Mouse (Mus musculus): ENCODE measurements around the gene Rbp7. TPM values are rescaled to one million over a fixed set of nuclear protein-coding genes. Genes with fewer than 3 reads are reported as not detected.
A peak's percentile ranks its signal among the peaks of the same experiment; 100 is the strongest.

The Rbp7 gene
- not detected in 2 replicates for polyA plus RNA-seq (2014; fragmentation: Nextera tagmentation; extraction: Ambion mirVana)

- WGBS: 56% methylated on average over 8 of the region's 8 CpGs
- H3K9ac ChIP-seq (ENCODE audit: low read length): no peak within 1 kb of the TSS
- ATAC-seq: no peak
- H3K4me1 ChIP-seq (ENCODE audit: control insufficient read depth, insufficient read depth, low read length): no peaks in the 10 kb centered on the region
- H3K27me3 ChIP-seq (replicated peaks; ENCODE audit: control insufficient read depth, insufficient read depth, low read length): no peaks in the 10 kb centered on the region
- H3K9me3 ChIP-seq (replicated peaks; ENCODE audit: control insufficient read depth, low read length): no peaks in the 10 kb centered on the region
- H3K27ac ChIP-seq (ENCODE audit: low read depth, low read length): no peak within 1 kb of the TSS
- no peak within 1 kb of the TSS for H3K4me2 ChIP-seq (ENCODE audit: low read length)
- no peak for DNase-seq (ENCODE audit: low spot score)
- H3K4me3 ChIP-seq (ENCODE audit: low read depth, low read length): no peak within 1 kb of the TSS
- no peaks in the 10 kb centered on the region for H3K36me3 ChIP-seq (ENCODE audit: control insufficient read depth, insufficient read depth, low read length)
These were observed at the start of gene Rbp7 for GRCm38 (mm10) chr4:149454879-149455278. Rbp7 (minus strand) TSS chr4:149454978.

- WGBS: 47% methylated on average over 5 of the region's 5 CpGs
- H3K27me3 ChIP-seq (replicated peaks; ENCODE audit: control insufficient read depth, insufficient read depth, low read length): no peaks in the 10 kb centered on the region
- no peak overlapping the region for H3K4me3 ChIP-seq (ENCODE audit: low read depth, low read length)
- H3K9me3 ChIP-seq (replicated peaks; ENCODE audit: control insufficient read depth, low read length): no peaks in the 10 kb centered on the region
- DNase-seq (ENCODE audit: low spot score) (no peak), ATAC-seq (peak; percentile 15; the same call in 1 of the 2 replicates)
- H3K4me1 ChIP-seq (ENCODE audit: control insufficient read depth, insufficient read depth, low read length): 0 out of 2 replicates have a peak, but pooled peaks cover 6% of the 10 kb centered on the region
- H3K9ac ChIP-seq (ENCODE audit: low read length): no peak overlapping the region
- peaks cover 16% of the 10 kb centered on the region for H3K36me3 ChIP-seq (ENCODE audit: control insufficient read depth, insufficient read depth, low read length)
- no peak overlapping the region for H3K4me2 ChIP-seq (ENCODE audit: low read length)
- peak overlapping the region; percentile 60 for H3K27ac ChIP-seq (ENCODE audit: low read depth, low read length)
These were observed 49.6 kb upstream of the Rbp7 start for GRCm38 (mm10) chr4:149504363-149504762.

- ATAC-seq: no peak
These were observed 45.0 kb upstream of the Rbp7 start for GRCm38 (mm10) chr4:149499790-149500189.

GRCm38 (mm10) chr4:149498901-149499300, 44.1 kb upstream of the Rbp7 start:
- Histone ChIP-seq H3K4me3 (ENCODE audit: low read depth, low read length) (no peak overlapping the region), H3K4me2 (ENCODE audit: low read length) (no peak overlapping the region), H3K9me3 (replicated peaks; ENCODE audit: control insufficient read depth, low read length) (no peaks in the 10 kb centered on the region), H3K4me1 (ENCODE audit: control insufficient read depth, insufficient read depth, low read length) (no peaks in the 10 kb centered on the region; the same call in 1 of the 2 replicates), H3K27ac (ENCODE audit: low read depth, low read length) (no peak overlapping the region), H3K27me3 (replicated peaks; ENCODE audit: control insufficient read depth, insufficient read depth, low read length) (no peaks in the 10 kb centered on the region), H3K9ac (ENCODE audit: low read length) (no peak overlapping the region), H3K36me3 (ENCODE audit: control insufficient read depth, insufficient read depth, low read length) (peaks cover 62% of the 10 kb centered on the region)
- no peak for ATAC-seq
- 78% methylated on average over 8 of the region's 8 CpGs for WGBS
- DNase-seq (ENCODE audit: low spot score): no peak

More at GRCm38 (mm10) chr4:149499790-149500189, 45.0 kb upstream of the Rbp7 start:
- H3K4me1 ChIP-seq (ENCODE audit: control insufficient read depth, insufficient read depth, low read length): peaks cover 5% of the 10 kb centered on the region; the same call in 1 of the 2 replicates
- DNase-seq (ENCODE audit: low spot score): no peak
- H3K27me3 ChIP-seq (replicated peaks; ENCODE audit: control insufficient read depth, insufficient read depth, low read length): no peaks in the 10 kb centered on the region
- H3K9ac ChIP-seq (ENCODE audit: low read length): no peak overlapping the region
- WGBS: 68% methylated on average over 5 of the region's 5 CpGs
- H3K36me3 ChIP-seq (ENCODE audit: control insufficient read depth, insufficient read depth, low read length): peaks cover 53% of the 10 kb centered on the region
- no peak overlapping the region for H3K4me3 ChIP-seq (ENCODE audit: low read depth, low read length)
- no peaks in the 10 kb centered on the region for H3K9me3 ChIP-seq (replicated peaks; ENCODE audit: control insufficient read depth, low read length)
- H3K27ac ChIP-seq (ENCODE audit: low read depth, low read length): no peak overlapping the region
- no peak overlapping the region for H3K4me2 ChIP-seq (ENCODE audit: low read length)

- H3K27me3 ChIP-seq (replicated peaks; ENCODE audit: control insufficient read depth, insufficient read depth, low read length): no peaks in the 10 kb centered on the region
- H3K36me3 ChIP-seq (ENCODE audit: control insufficient read depth, insufficient read depth, low read length): peaks cover 74% of the 10 kb centered on the region
- 6% methylated on average over 2 of the region's 2 CpGs for WGBS
- no peak overlapping the region for H3K9ac ChIP-seq (ENCODE audit: low read length)
- H3K4me1 ChIP-seq (ENCODE audit: control insufficient read depth, insufficient read depth, low read length): no peaks in the 10 kb centered on the region; the same call in 1 of the 2 replicates
- DNase-seq (ENCODE audit: low spot score) (peak; percentile 65), ATAC-seq (peak; percentile 34)
- H3K4me2 ChIP-seq (ENCODE audit: low read length): no peak overlapping the region
- no peaks in the 10 kb centered on the region for H3K9me3 ChIP-seq (replicated peaks; ENCODE audit: control insufficient read depth, low read length)
- no peak overlapping the region for H3K4me3 ChIP-seq (ENCODE audit: low read depth, low read length)
- H3K27ac ChIP-seq (ENCODE audit: low read depth, low read length): no peak overlapping the region; the same call in 1 of the 2 replicates
These were observed 41.8 kb upstream of the Rbp7 start for GRCm38 (mm10) chr4:149496612-149497011.

- DNase-seq (ENCODE audit: low spot score) (no peak), ATAC-seq (no peak)
- no peak overlapping the region for H3K27ac ChIP-seq (ENCODE audit: low read depth, low read length)
- H3K27me3 ChIP-seq (replicated peaks; ENCODE audit: control insufficient read depth, insufficient read depth, low read length): no peaks in the 10 kb centered on the region
- WGBS: 96% methylated on average over 3 of the region's 3 CpGs
- H3K4me1 ChIP-seq (ENCODE audit: control insufficient read depth, insufficient read depth, low read length): peaks cover 3% of the 10 kb centered on the region; the same call in 1 of the 2 replicates
- H3K4me2 ChIP-seq (ENCODE audit: low read length): no peak overlapping the region
- no peaks in the 10 kb centered on the region for H3K9me3 ChIP-seq (replicated peaks; ENCODE audit: control insufficient read depth, low read length)
- no peak overlapping the region for H3K4me3 ChIP-seq (ENCODE audit: low read depth, low read length)
- H3K9ac ChIP-seq (ENCODE audit: low read length): no peak overlapping the region
- peaks cover 78% of the 10 kb centered on the region for H3K36me3 ChIP-seq (ENCODE audit: control insufficient read depth, insufficient read depth, low read length)
These were observed 36.4 kb upstream of the Rbp7 start for GRCm38 (mm10) chr4:149491151-149491550.

- H3K36me3 ChIP-seq (ENCODE audit: control insufficient read depth, insufficient read depth, low read length): peaks cover 63% of the 10 kb centered on the region
- ATAC-seq (no peak), DNase-seq (ENCODE audit: low spot score) (no peak)
- H3K4me3 ChIP-seq (ENCODE audit: low read depth, low read length): no peak overlapping the region
- no peaks in the 10 kb centered on the region for H3K27me3 ChIP-seq (replicated peaks; ENCODE audit: control insufficient read depth, insufficient read depth, low read length)
- WGBS: 96% methylated on average over 14 of the region's 14 CpGs
- H3K9ac ChIP-seq (ENCODE audit: low read length): no peak overlapping the region
- no peaks in the 10 kb centered on the region for H3K9me3 ChIP-seq (replicated peaks; ENCODE audit: control insufficient read depth, low read length)
- H3K27ac ChIP-seq (ENCODE audit: low read depth, low read length): no peak overlapping the region
- no peak overlapping the region for H3K4me2 ChIP-seq (ENCODE audit: low read length)
- H3K4me1 ChIP-seq (ENCODE audit: control insufficient read depth, insufficient read depth, low read length): peaks cover 6% of the 10 kb centered on the region; the same call in 1 of the 2 replicates
These were observed 34.9 kb upstream of the Rbp7 start for GRCm38 (mm10) chr4:149489415-149490240.

- H3K9me3 ChIP-seq (replicated peaks; ENCODE audit: control insufficient read depth, low read length): no peaks in the 10 kb centered on the region
- H3K4me1 ChIP-seq (ENCODE audit: control insufficient read depth, insufficient read depth, low read length): peaks cover 9% of the 10 kb centered on the region; the same call in 1 of the 2 replicates
- WGBS: 93% methylated on average over 12 of the region's 12 CpGs
- no peaks in the 10 kb centered on the region for H3K27me3 ChIP-seq (replicated peaks; ENCODE audit: control insufficient read depth, insufficient read depth, low read length)
- DNase-seq (ENCODE audit: low spot score) (no peak), ATAC-seq (no peak)
- H3K4me3 ChIP-seq (ENCODE audit: low read depth, low read length): no peak overlapping the region
- no peak overlapping the region for H3K9ac ChIP-seq (ENCODE audit: low read length)
- no peak overlapping the region for H3K27ac ChIP-seq (ENCODE audit: low read depth, low read length)
- peaks cover 47% of the 10 kb centered on the region for H3K36me3 ChIP-seq (ENCODE audit: control insufficient read depth, insufficient read depth, low read length)
- H3K4me2 ChIP-seq (ENCODE audit: low read length): no peak overlapping the region
These were observed 33.0 kb upstream of the Rbp7 start for GRCm38 (mm10) chr4:149487729-149488128.

- Histone ChIP-seq H3K27ac (ENCODE audit: low read depth, low read length) (no peak overlapping the region), H3K36me3 (ENCODE audit: control insufficient read depth, insufficient read depth, low read length) (peaks cover 34% of the 10 kb centered on the region), H3K9me3 (replicated peaks; ENCODE audit: control insufficient read depth, low read length) (no peaks in the 10 kb centered on the region), H3K4me1 (ENCODE audit: control insufficient read depth, insufficient read depth, low read length) (peaks cover 9% of the 10 kb centered on the region; the same call in 1 of the 2 replicates), H3K4me3 (ENCODE audit: low read depth, low read length) (peak overlapping the region; percentile 72), H3K9ac (ENCODE audit: low read length) (peak overlapping the region; percentile 77), H3K27me3 (replicated peaks; ENCODE audit: control insufficient read depth, insufficient read depth, low read length) (no peaks in the 10 kb centered on the region), H3K4me2 (ENCODE audit: low read length) (peak overlapping the region; percentile 58)
- ATAC-seq (no peak), DNase-seq (ENCODE audit: low spot score) (peak; percentile 70)
- under 1% methylated on average over 10 of the region's 10 CpGs for WGBS
These were observed 31.0 kb upstream of the Rbp7 start for GRCm38 (mm10) chr4:149485825-149486206.

Measured in forebrain, embryonic 14.5 days (tissue).